Mouse (Mus musculus) heart, embryonic 16.5 days (tissue): ENCODE results near the gene Pf4. TPM values are rescaled to one million over a fixed set of nuclear protein-coding genes. Genes with fewer than 3 reads are reported as not detected.

Experiments
- ATAC-seq: fragments of 200-750 bp; cut with Nextera tagmentation; replicated peaks from 2 replicates; pipeline ENCODE4 v1.8.0; 2017; ENCODE audit warnings: moderate number of reproducible peaks; ENCODE audit not compliant: insufficient read depth, low FRiP score; ENCODE audit errors: extremely low read depth
- H3K27ac ChIP-seq: fragments of 300-500 bp; sonication (generic); 2 replicates; pipeline ENCODE4 v1.5.1; 2014; ENCODE audit warnings: mild to moderate bottlenecking, low read length, control low read depth, moderate library complexity
- H3K27me3 ChIP-seq: fragments of 300-500 bp; sonication (generic); 2 replicates; pipeline ENCODE4 v1.6.1; 2014; ENCODE audit warnings: low read length, mixed read lengths; ENCODE audit not compliant: control insufficient read depth, insufficient read depth
- H3K36me3 ChIP-seq: fragments of 300-500 bp; sonication (generic); 2 replicates; pipeline ENCODE4 v1.6.1; 2014; ENCODE audit not compliant: control insufficient read depth, insufficient read depth
- H3K4me1 ChIP-seq: fragments of 300-500 bp; sonication (generic); 2 replicates; pipeline ENCODE4 v1.6.1; 2014; ENCODE audit warnings: low read length, mixed read lengths; ENCODE audit not compliant: control insufficient read depth, insufficient read depth
- H3K4me2 ChIP-seq: fragments of 300-500 bp; sonication (generic); 2 replicates; pipeline ENCODE4 v1.6.1; 2014; ENCODE audit warnings: low read depth, mild to moderate bottlenecking, control low read depth, low read length
- H3K4me3 ChIP-seq: fragments of 300-500 bp; sonication (generic); 2 replicates; pipeline ENCODE4 v1.5.1; 2014; ENCODE audit warnings: mild to moderate bottlenecking, control low read depth, low read length
- H3K9ac ChIP-seq: fragments of 300-500 bp; sonication (generic); 2 replicates; pipeline ENCODE4 v1.6.1; 2014; ENCODE audit warnings: low read length, control low read depth
- H3K9me3 ChIP-seq: fragments of 300-500 bp; sonication (generic); replicated peaks from 2 replicates; pipeline ENCODE4 v1.6.1; 2016; ENCODE audit warnings: low read length; ENCODE audit not compliant: control insufficient read depth
- WGBS: fragments of 180-500 bp; shearing (Covaris S2); extraction: QIAGEN DNeasy Blood & Tissue Kit; methylation state at CpG from one replicate; pipeline ENCODE4 v1.1.7; 2014; 5-methylcytosine and 5-hydroxymethylcytosine counted together
- polyA plus RNA-seq: library from polyadenylated mRNA; unstranded; fragments of >200 nt; fragmentation: Nextera tagmentation; extraction: Ambion mirVana; gene quantifications from 2 replicates; pipeline ENCODE4 v1.2.1, GENCODE M21; 2015

Pf4 gene
- polyA plus RNA-seq, 1 experiment from 2014 or later = 38.9 TPM

DNA sequence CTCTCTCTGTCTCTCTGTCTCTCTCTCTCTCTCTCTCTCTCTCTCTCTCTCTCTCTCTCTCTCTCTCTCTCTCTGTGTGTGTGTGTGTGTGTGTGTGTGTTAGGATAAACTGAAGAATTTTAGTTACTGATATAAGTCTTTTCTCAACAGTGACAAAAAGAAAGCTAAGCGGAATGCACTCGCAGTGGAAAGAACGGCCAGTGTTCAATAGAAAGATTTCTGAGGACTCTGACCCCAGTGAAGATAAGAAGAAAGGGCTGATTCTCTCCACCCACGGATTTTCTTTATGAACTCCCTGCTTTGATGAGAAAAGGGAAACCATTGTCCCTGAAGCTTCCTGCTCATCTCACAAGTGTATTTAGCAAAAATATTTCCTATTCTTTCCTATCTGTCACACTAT lies 11.9 kb upstream of the Pf4 start:
- no peaks in the 10 kb centered on the region for H3K9me3 ChIP-seq
- peaks cover 8% of the 10 kb centered on the region for H3K27me3 ChIP-seq
- no peaks in the 10 kb centered on the region for H3K36me3 ChIP-seq
- no peak overlapping the region for H3K4me2 ChIP-seq
- ATAC-seq = no peak
- no peak overlapping the region for H3K4me3 ChIP-seq
- H3K4me1 ChIP-seq = peaks cover 5% of the 10 kb centered on the region; the same call in 1 of the 2 replicates
- WGBS = 37% methylated on average over 4 of the region's 4 CpGs
- no peak overlapping the region for H3K27ac ChIP-seq
- no peak overlapping the region for H3K9ac ChIP-seq

DNA sequence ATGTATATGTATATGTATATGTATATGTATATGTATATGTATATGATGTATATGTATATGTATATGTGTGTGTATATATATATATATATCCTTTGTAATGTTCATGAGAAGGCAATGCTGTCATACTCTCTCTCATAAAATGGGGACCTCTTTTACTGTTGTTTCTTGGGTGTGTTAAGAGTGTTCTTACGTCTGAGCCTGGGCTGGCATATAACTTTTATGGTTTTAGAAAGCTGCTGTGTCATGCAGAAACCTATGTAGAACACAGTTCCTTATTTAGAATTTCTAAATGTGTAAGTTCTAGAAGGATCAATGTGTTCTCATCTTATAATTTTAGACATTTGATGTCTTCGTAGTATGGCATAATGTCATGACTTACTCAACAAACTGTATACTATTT lies 11.4 kb upstream of the Pf4 start:
- WGBS = 83% methylated on average over 2 of the region's 2 CpGs
- Histone ChIP-seq H3K27me3 (peaks cover 8% of the 10 kb centered on the region), H3K4me3 (no peak overlapping the region), H3K4me1 (peaks cover 5% of the 10 kb centered on the region; the same call in 1 of the 2 replicates), H3K9me3 (no peaks in the 10 kb centered on the region), H3K4me2 (no peak overlapping the region), H3K36me3 (no peaks in the 10 kb centered on the region), H3K27ac (no peak overlapping the region), H3K9ac (no peak overlapping the region)
- no peak for ATAC-seq

DNA sequence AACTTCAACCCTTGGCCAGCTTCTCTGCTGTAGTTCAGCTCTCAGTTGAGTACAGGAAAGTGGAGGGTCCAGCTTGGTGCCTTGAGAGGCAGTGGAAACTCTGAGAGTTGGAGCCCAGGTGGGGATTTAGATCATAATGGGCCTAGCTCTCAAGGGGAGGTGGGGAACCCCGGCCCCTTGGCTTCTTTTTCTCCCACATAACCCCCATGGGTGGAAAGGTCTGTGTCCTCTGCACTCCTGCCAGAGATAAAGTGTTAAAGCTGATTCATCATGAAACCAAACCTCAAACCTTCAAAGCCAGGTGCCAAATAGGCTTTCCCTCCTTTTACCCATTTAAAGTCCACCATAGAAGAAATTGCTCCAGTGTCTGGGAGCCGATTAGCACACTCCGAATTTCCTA lies 10.4 kb upstream of the Pf4 start:
- ATAC-seq = no peak
- H3K27me3 ChIP-seq = peaks cover 8% of the 10 kb centered on the region
- H3K4me1 ChIP-seq = peaks cover 5% of the 10 kb centered on the region; the same call in 1 of the 2 replicates
- no peaks in the 10 kb centered on the region for H3K9me3 ChIP-seq
- 92% methylated on average over 3 of the region's 3 CpGs for WGBS
- H3K27ac ChIP-seq = no peak overlapping the region
- no peak overlapping the region for H3K9ac ChIP-seq
- H3K4me3 ChIP-seq = no peak overlapping the region
- no peaks in the 10 kb centered on the region for H3K36me3 ChIP-seq
- H3K4me2 ChIP-seq = no peak overlapping the region

DNA sequence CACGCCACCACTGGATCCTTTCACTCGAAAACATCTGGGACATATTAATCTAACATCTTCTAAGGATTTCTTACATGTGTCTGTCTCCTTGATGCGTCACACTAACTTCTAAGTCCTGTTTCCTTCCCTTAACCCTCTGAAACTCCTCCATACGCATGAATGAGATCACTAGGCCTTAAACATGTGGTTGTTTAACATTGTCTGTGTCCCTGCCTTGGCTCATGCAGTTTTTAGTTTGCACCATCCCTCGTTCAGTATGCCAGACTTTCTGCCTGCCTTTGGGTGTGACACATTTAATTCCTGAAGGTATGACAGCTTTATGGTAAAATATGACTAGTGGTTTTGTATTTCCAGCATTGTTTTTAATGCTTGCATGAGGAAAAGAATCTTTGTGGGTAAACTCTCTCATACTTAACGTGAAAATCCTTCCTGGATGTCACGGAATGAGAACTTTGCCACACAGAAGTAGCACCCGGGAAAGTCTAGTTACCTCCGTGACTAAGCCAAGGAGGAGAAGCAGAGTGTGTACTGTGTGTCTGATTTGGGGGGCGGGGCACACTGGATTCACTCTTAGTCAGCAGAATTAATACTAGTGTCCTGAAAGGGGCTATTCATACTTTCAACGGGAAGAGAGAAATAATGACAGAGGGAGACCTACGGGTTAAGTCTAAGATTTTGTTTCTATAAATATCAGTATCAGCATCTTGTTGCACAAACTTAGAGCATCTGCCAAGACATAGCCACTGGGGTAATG lies 8.1 kb upstream of the Pf4 start:
- ATAC-seq = no peak
- no peaks in the 10 kb centered on the region for H3K9me3 ChIP-seq
- no peak overlapping the region for H3K9ac ChIP-seq
- H3K36me3 ChIP-seq = no peaks in the 10 kb centered on the region
- peaks cover under 1% of the 10 kb centered on the region; the same call in 1 of the 2 replicates for H3K4me1 ChIP-seq
- WGBS = 71% methylated on average over 12 of the region's 12 CpGs
- no peak overlapping the region for H3K4me2 ChIP-seq
- H3K4me3 ChIP-seq = no peak overlapping the region
- H3K27me3 ChIP-seq = peaks cover 4% of the 10 kb centered on the region
- no peak overlapping the region for H3K27ac ChIP-seq

DNA sequence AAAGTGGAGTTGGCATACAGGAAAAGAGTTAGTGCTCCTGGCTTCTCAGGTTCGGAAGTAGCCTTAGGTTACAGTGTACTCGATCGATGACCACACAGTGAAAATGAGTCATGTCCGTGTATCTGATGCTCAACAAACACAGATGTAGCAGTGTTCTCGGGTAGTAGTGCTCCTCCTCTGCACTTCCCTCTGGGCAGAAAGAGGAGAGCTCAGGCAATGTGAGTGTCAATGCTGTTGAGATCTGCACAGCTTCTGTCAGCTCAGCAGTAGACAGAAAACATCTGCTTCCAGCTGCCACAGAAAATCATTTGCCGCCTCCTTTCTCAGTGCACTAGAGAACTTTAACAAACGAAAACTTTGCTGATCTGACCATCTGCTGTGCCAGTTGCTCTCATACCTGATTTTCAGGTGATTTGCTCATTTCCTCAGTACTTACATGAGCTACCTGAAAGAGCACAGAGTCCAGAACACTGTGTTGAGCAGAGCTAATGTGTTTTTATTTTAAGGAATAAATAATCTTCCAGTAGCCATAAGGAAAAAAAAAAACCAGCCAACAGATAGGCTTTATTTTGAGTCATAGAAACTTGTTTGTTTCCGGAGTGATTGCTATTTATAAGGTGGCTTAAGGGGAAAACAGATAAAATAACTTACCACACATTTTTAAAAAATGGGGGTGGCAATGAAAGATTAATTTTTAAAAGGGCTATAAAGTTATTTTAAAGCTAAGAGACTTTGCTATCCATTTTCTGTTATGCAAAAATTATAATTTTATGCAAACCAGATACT lies 6.2 kb upstream of the Pf4 start:
- Histone ChIP-seq H3K36me3 (no peaks in the 10 kb centered on the region), H3K27ac (no peak overlapping the region), H3K4me1 (no peaks in the 10 kb centered on the region), H3K4me2 (no peak overlapping the region), H3K9me3 (no peaks in the 10 kb centered on the region), H3K4me3 (no peak overlapping the region), H3K9ac (no peak overlapping the region), H3K27me3 (no peaks in the 10 kb centered on the region)
- no peak for ATAC-seq
- WGBS = 49% methylated on average over 8 of the region's 8 CpGs

DNA sequence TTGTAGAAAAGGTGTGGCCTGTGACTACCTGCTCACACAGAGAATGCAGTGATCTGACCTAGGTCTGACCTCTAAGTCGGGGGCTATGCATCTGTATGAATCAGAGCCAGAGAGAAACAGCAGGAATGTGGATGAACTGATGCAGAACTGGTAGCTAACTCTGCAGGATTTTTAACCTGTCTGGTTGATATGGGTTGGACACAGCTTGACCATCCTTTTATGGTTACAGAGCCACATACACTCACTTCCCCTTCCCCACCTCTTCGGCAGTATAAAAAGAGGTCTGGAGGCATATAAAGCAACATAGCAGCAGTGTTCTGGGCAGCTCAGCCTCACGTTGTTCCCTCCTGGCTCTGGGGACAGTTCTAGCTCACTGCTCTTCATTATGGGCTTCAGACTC lies 4.0 kb upstream of the Pf4 start, which contains the start of gene Ppbp:
Ppbp (plus strand) TSS at position 301 of the 400 bp plus-strand sequence.
- Histone ChIP-seq H3K27ac (no peak within 1 kb of the TSS), H3K9me3 (no peaks in the 10 kb centered on the region), H3K4me2 (no peak within 1 kb of the TSS), H3K27me3 (no peaks in the 10 kb centered on the region), H3K36me3 (no peaks in the 10 kb centered on the region), H3K9ac (no peak within 1 kb of the TSS), H3K4me1 (0 out of 2 replicates have a peak, but pooled peaks cover 2% of the 10 kb centered on the region), H3K4me3 (no peak within 1 kb of the TSS)
- no peak for ATAC-seq
- WGBS = 59% methylated on average over 3 of the region's 3 CpGs

DNA sequence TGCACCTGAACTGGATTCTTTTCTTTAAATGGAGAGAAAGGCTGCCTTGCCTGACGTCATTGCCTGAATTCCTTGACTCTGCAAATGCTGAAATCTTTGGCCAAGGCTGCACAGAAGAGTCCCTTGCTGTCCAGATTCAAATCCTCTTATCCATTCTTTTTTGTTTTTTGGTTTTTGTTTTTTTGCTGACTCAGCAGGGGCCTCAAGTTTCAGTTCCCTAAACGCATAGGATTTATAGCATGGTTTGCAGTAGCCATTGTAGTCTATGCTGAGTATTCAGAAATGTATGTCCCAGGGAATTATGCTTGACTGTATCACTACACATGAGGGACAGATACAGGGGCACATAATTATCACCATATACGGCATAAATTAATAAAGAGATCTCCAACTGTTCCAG lies 866 bp upstream of the Pf4 start:
- Histone ChIP-seq H3K9me3 (no peaks in the 10 kb centered on the region), H3K4me3 (no peak overlapping the region)
- no peak for ATAC-seq

DNA sequence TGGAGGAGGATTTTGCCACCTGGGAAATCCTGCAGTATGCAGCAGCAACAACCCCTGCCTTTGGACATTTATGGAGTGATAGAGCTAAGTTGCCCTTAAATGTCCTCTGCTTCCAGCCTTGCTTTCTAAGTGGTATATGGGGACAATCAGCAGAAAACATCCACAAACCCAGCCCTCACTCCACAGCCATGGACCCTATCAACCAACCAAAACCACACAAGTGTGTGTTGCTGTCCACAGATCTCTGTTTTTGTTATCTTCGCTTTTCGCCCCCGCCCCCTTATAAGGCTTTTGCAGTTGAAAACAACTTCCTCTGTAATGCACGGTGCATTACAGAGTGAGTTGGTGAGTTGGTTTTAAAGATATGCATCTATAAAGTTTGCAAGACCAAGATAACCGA lies 3.3 kb downstream of the Pf4 start:
- Histone ChIP-seq H3K27ac (no peak overlapping the region), H3K4me1 (0 out of 2 replicates have a peak, but pooled peaks cover 2% of the 10 kb centered on the region), H3K27me3 (no peaks in the 10 kb centered on the region), H3K4me3 (no peak overlapping the region), H3K4me2 (no peak overlapping the region), H3K9me3 (no peaks in the 10 kb centered on the region), H3K36me3 (no peaks in the 10 kb centered on the region), H3K9ac (no peak overlapping the region)
- no peak for ATAC-seq
- WGBS = 65% methylated on average over 5 of the region's 5 CpGs

More for the DNA sequence above, 866 bp upstream of the Pf4 start:
- 0 out of 2 replicates have a peak, but pooled peaks cover 2% of the 10 kb centered on the region for H3K4me1 ChIP-seq
- no peak overlapping the region for H3K9ac ChIP-seq
- no peaks in the 10 kb centered on the region for H3K36me3 ChIP-seq
- H3K27me3 ChIP-seq = no peaks in the 10 kb centered on the region
- no peak overlapping the region for H3K27ac ChIP-seq
- no peak overlapping the region for H3K4me2 ChIP-seq
- 65% methylated on average over 3 of the region's 3 CpGs for WGBS

DNA sequence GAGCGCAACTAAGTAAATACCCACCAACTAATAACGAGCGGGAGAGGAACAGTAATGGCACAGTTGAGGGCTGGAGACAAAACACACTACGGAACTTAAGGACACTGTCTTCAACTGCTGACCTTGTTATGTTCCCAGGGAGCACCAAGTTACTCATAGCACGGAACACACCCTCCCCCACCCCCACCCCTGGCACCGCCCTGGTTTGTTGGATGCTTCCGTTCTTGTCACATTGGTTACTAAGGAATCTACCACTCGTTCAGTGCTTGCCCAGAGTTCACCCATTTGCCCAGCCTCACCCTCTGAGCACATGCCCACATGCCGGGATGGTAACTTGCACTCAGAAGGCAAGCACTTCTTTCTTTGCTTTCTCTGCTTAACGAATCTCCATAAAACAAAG lies 5.4 kb downstream of the Pf4 start:
- Histone ChIP-seq H3K4me3 (no peak overlapping the region), H3K4me1 (no peaks in the 10 kb centered on the region), H3K27me3 (no peaks in the 10 kb centered on the region), H3K36me3 (no peaks in the 10 kb centered on the region), H3K9ac (no peak overlapping the region), H3K27ac (no peak overlapping the region), H3K4me2 (no peak overlapping the region), H3K9me3 (no peaks in the 10 kb centered on the region)
- ATAC-seq = no peak
- 79% methylated on average over 10 of the region's 10 CpGs for WGBS
